Mouse (Mus musculus): ENCODE data around the gene Spcs2. TPM values are rescaled to one million over a fixed set of nuclear protein-coding genes. Genes with fewer than 3 reads are reported as not detected.

Spcs2 gene
- polyA plus RNA-seq, 1 experiment: not detected

- TF ChIP-seq CTCF (IDR thresholded peaks at IDR 0.05; ENCODE audit: insufficient read depth, low read depth, low read length) (no peak), POLR2A (IDR thresholded peaks at IDR 0.05; ENCODE audit: insufficient read depth, low read depth, low read length) (no peak)
- no peak overlapping the region for H3K27ac ChIP-seq (ENCODE audit: insufficient read depth, low read depth, low read length)
- H3K4me3 ChIP-seq (ENCODE audit: insufficient read depth, low read depth, low read length): no peak overlapping the region
- peaks cover 14% of the 10 kb centered on the region for H3K4me1 ChIP-seq (ENCODE audit: control insufficient read depth, insufficient read depth, low read length)
- WGBS: 85% methylated on average over 4 of the region's 4 CpGs
Measured at GRCm38 (mm10) chr7:99854311-99854710, 9.0 kb downstream of the Spcs2 start.

- TF ChIP-seq CTCF (IDR thresholded peaks at IDR 0.05; ENCODE audit: insufficient read depth, low read depth, low read length): no peak
- no peak for TF ChIP-seq POLR2A (IDR thresholded peaks at IDR 0.05; ENCODE audit: insufficient read depth, low read depth, low read length)
- Histone ChIP-seq H3K4me3 (ENCODE audit: insufficient read depth, low read depth, low read length) (no peak overlapping the region), H3K27ac (ENCODE audit: insufficient read depth, low read depth, low read length) (no peak overlapping the region), H3K4me1 (ENCODE audit: control insufficient read depth, insufficient read depth, low read length) (peaks cover 14% of the 10 kb centered on the region)
- WGBS: 85% methylated on average over 7 of the region's 7 CpGs
Measured at GRCm38 (mm10) chr7:99853350-99853749, 9.9 kb downstream of the Spcs2 start.

GRCm38 (mm10) chr7:99851618-99852017 lies 11.6 kb downstream of the Spcs2 start:
- WGBS: 76% methylated on average over 6 of the region's 6 CpGs
- H3K4me3 ChIP-seq (ENCODE audit: insufficient read depth, low read depth, low read length): no peak overlapping the region
- peaks cover 10% of the 10 kb centered on the region for H3K4me1 ChIP-seq (ENCODE audit: control insufficient read depth, insufficient read depth, low read length)
- TF ChIP-seq POLR2A (IDR thresholded peaks at IDR 0.05; ENCODE audit: insufficient read depth, low read depth, low read length) (no peak), CTCF (IDR thresholded peaks at IDR 0.05; ENCODE audit: insufficient read depth, low read depth, low read length) (no peak)
- H3K27ac ChIP-seq (ENCODE audit: insufficient read depth, low read depth, low read length): no peak overlapping the region

GRCm38 (mm10) chr7:99851121-99851520 lies 12.1 kb downstream of the Spcs2 start:
- Histone ChIP-seq H3K4me1 (ENCODE audit: control insufficient read depth, insufficient read depth, low read length) (peaks cover 5% of the 10 kb centered on the region), H3K27ac (ENCODE audit: insufficient read depth, low read depth, low read length) (no peak overlapping the region), H3K4me3 (ENCODE audit: insufficient read depth, low read depth, low read length) (no peak overlapping the region)
- WGBS: 35% methylated on average over 1 of the region's 1 CpGs
- TF ChIP-seq CTCF (IDR thresholded peaks at IDR 0.05; ENCODE audit: insufficient read depth, low read depth, low read length): no peak
- TF ChIP-seq POLR2A (IDR thresholded peaks at IDR 0.05; ENCODE audit: insufficient read depth, low read depth, low read length): no peak

- TF ChIP-seq CTCF (IDR thresholded peaks at IDR 0.05; ENCODE audit: insufficient read depth, low read depth, low read length) (no peak), POLR2A (IDR thresholded peaks at IDR 0.05; ENCODE audit: insufficient read depth, low read depth, low read length) (no peak)
- Histone ChIP-seq H3K4me3 (ENCODE audit: insufficient read depth, low read depth, low read length) (no peak overlapping the region), H3K27ac (ENCODE audit: insufficient read depth, low read depth, low read length) (no peak overlapping the region), H3K4me1 (ENCODE audit: control insufficient read depth, insufficient read depth, low read length) (peaks cover 5% of the 10 kb centered on the region)
- 65% methylated on average over 5 of the region's 5 CpGs for WGBS
Measured at GRCm38 (mm10) chr7:99850534-99850933, 12.7 kb downstream of the Spcs2 start.

GRCm38 (mm10) chr7:99845533-99846236 lies 17.6 kb downstream of the Spcs2 start:
- TF ChIP-seq CTCF (IDR thresholded peaks at IDR 0.05; ENCODE audit: insufficient read depth, low read depth, low read length) (no peak), POLR2A (IDR thresholded peaks at IDR 0.05; ENCODE audit: insufficient read depth, low read depth, low read length) (no peak)
- Histone ChIP-seq H3K27ac (ENCODE audit: insufficient read depth, low read depth, low read length) (no peak overlapping the region), H3K4me1 (ENCODE audit: control insufficient read depth, insufficient read depth, low read length) (0 out of 2 replicates have a peak, but pooled peaks cover 3% of the 10 kb centered on the region), H3K4me3 (ENCODE audit: insufficient read depth, low read depth, low read length) (no peak overlapping the region)
- WGBS: 88% methylated on average over 8 of the region's 8 CpGs

- 0 out of 2 replicates have a peak, but pooled peaks cover 3% of the 10 kb centered on the region for H3K4me1 ChIP-seq (ENCODE audit: control insufficient read depth, insufficient read depth, low read length)
- TF ChIP-seq CTCF (IDR thresholded peaks at IDR 0.05; ENCODE audit: insufficient read depth, low read depth, low read length) (no peak), POLR2A (IDR thresholded peaks at IDR 0.05; ENCODE audit: insufficient read depth, low read depth, low read length) (no peak)
- no peak overlapping the region for H3K27ac ChIP-seq (ENCODE audit: insufficient read depth, low read depth, low read length)
- WGBS: 82% methylated on average over 3 of the region's 3 CpGs
- no peak overlapping the region for H3K4me3 ChIP-seq (ENCODE audit: insufficient read depth, low read depth, low read length)
Measured at GRCm38 (mm10) chr7:99838241-99838640, 25.0 kb downstream of the Spcs2 start.

GRCm38 (mm10) chr7:99837358-99838071 lies 25.7 kb downstream of the Spcs2 start:
- Histone ChIP-seq H3K4me1 (ENCODE audit: control insufficient read depth, insufficient read depth, low read length) (0 out of 2 replicates have a peak, but pooled peaks cover 3% of the 10 kb centered on the region), H3K4me3 (ENCODE audit: insufficient read depth, low read depth, low read length) (no peak overlapping the region), H3K27ac (ENCODE audit: insufficient read depth, low read depth, low read length) (no peak overlapping the region)
- no peak for TF ChIP-seq CTCF (IDR thresholded peaks at IDR 0.05; ENCODE audit: insufficient read depth, low read depth, low read length)
- TF ChIP-seq POLR2A (IDR thresholded peaks at IDR 0.05; ENCODE audit: insufficient read depth, low read depth, low read length): no peak
- WGBS: 75% methylated on average over 6 of the region's 6 CpGs

GRCm38 (mm10) chr7:99836781-99837180 lies 26.5 kb downstream of the Spcs2 start:
- H3K4me1 ChIP-seq (ENCODE audit: control insufficient read depth, insufficient read depth, low read length): 0 out of 2 replicates have a peak, but pooled peaks cover 3% of the 10 kb centered on the region
- 41% methylated on average over 4 of the region's 4 CpGs for WGBS
- no peak overlapping the region for H3K27ac ChIP-seq (ENCODE audit: insufficient read depth, low read depth, low read length)
- TF ChIP-seq CTCF (IDR thresholded peaks at IDR 0.05; ENCODE audit: insufficient read depth, low read depth, low read length) (no peak), POLR2A (IDR thresholded peaks at IDR 0.05; ENCODE audit: insufficient read depth, low read depth, low read length) (no peak)
- H3K4me3 ChIP-seq (ENCODE audit: insufficient read depth, low read depth, low read length): no peak overlapping the region
